Mouse (Mus musculus): Measurements from ENCODE around the gene Mab21l1.

Mab21l1 gene

DNA sequence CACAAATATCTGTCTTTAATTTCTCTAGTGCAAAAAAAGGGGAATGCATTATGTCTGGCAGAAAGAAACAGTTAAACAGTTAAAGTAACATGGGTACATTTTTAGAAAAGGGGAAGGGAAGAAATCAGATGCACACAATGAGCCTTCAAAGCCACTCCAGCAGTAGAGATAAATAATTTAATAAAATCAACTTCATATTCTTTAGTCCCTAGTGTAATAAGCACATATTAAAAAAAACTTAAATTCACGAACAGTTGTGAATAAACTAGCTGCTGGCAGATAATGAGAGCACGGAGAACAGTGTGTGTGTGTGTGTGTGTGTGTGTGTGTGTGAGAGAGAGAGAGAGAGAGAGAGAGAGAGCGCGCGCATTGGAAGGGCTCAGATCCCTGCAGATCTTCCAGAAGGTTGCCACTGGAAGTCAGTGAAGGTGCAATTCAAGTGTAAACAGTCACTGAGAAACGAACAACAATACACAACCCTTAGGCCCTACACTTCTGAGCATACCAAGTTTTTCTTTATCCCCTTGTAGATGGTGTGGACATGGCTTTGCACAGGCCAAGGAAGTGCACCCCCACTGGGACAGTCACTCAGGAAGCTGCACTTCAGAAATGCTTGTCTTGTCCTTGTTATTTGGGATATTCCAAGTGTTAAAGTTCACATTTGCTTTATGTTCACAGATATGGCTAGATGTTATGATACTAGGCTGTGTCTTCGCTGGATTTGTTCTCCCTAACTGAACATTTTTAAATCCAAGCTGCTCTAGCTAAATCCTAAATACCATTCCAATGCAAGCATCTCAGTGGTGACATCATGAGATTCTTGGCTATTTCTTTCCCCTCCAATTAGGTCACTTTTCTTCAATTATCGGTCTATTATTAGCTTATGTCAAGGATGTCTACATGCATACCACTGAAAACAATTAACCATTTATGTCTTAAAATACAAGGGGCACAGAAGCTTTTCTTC, 3.3 kb upstream of the Mab21l1 start:
- in situ Hi-C loops (cut with MboI; ENCODE audit: unreplicated experiment in 2 of 2), result no loop called here

GRCm38 (mm10) chr3:55780120-55781070, 1.9 kb upstream of the Mab21l1 start:
- in situ Hi-C loops (cut with MboI; ENCODE audit: unreplicated experiment in 2 of 2), result no loop called here

DNA sequence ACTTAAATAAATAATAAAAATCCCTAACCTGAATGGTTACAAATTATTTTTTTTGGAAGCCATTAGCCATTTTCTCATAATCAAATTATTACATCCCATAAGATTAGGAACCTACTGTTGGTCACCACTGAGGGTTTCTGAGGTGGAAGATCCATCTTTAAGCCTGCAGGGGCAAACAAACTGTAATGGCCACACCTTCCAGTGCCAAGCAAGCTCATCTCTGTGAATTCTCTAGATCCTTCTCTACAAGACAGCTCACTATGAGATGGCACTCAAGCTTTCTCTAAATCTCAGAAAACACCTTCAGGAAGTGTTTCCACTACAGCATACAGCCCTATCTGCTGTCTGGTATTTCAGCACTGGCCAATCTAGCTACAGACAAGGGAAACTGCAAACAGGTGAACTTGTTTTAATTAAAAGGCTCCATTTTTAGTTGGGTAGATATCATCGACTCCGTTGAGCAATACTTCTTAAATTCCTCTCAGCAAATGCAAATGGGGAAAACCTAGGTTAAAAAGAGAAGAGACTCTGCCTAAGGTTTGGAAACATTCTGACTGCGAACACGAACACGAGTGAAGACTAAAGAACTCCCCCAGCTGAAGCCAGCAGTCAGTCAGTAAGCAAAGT, 768 bp upstream of the Mab21l1 start:
- in situ Hi-C loops (cut with MboI; ENCODE audit: unreplicated experiment in 2 of 2), result no loop called here

- in situ Hi-C loops (cut with MboI; ENCODE audit: unreplicated experiment in 2 of 2), result no loop called here
Observed at GRCm38 (mm10) chr3:55782771-55783170, 461 bp downstream of the Mab21l1 start.

DNA sequence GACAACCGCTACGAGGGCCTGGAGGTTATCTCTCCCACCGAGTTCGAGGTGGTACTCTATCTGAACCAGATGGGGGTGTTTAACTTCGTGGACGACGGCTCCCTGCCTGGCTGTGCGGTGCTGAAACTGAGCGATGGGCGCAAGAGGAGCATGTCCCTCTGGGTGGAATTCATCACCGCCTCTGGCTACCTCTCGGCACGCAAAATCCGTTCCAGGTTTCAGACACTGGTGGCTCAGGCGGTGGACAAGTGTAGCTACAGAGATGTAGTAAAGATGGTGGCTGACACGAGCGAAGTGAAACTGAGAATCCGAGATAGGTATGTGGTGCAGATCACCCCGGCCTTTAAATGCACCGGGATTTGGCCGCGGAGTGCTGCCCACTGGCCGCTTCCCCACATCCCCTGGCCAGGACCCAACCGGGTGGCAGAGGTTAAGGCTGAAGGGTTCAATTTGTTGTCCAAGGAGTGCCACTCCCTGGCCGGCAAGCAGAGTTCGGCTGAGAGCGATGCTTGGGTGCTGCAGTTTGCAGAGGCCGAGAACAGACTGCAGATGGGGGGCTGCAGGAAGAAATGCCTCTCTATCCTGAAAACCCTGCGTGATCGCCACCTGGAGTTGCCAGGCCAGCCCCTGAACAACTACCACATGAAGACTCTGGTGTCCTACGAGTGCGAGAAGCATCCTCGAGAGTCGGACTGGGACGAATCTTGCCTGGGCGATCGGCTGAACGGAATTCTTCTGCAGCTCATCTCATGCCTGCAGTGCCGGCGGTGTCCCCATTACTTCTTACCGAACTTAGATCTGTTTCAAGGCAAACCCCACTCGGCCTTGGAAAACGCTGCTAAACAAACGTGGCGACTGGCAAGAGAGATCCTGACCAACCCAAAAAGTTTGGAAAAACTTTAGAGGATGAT, 1.1 kb downstream of the Mab21l1 start:
- in situ Hi-C loops (cut with MboI; ENCODE audit: unreplicated experiment in 2 of 2), result no loop called here

GRCm38 (mm10) chr3:55784101-55784500, 1.8 kb downstream of the Mab21l1 start:
- in situ Hi-C loops (cut with MboI; ENCODE audit: unreplicated experiment in 2 of 2), result no loop called here

DNA sequence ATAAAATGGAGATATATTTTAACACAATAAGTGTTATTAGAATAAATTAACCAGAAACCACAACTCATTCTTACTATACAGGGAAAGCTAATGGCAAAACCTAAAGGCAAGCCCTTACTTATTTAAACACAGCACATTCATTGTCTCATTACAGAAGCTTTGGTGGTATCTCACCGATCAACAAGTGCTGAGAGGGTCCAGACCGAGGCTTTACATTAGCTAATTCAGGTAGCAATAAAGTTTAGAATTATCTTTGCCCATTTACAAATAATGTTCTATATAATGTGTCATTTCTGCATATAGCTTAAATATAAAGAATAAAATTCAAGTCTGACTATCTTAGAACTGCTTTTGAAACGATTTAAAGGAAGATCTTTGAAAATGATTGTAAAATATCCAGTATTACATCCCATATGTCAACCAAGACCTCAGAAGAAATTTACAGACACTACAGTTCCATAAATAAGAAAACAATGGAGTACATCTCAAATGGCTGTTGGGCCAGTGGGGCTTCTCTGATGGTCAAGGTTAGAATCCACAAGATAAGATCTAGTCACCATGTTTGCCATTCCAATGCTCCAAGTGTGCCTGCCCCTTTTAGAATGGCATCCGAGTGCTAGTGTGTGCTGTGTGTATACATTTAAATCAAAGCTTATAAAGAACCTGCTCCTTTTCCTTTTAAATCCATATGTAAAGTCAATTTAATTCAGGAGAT, 3.1 kb downstream of the Mab21l1 start:
- in situ Hi-C loops (cut with MboI; ENCODE audit: unreplicated experiment in 2 of 2), result no loop called here

- in situ Hi-C loops (cut with MboI; ENCODE audit: unreplicated experiment in 2 of 2), result no loop called here
Observed at GRCm38 (mm10) chr3:55785981-55786725, 3.8 kb downstream of the Mab21l1 start.

GRCm38 (mm10) chr3:55786835-55787486, 4.7 kb downstream of the Mab21l1 start:
- in situ Hi-C loops (cut with MboI; ENCODE audit: unreplicated experiment in 2 of 2), result no loop called here

DNA sequence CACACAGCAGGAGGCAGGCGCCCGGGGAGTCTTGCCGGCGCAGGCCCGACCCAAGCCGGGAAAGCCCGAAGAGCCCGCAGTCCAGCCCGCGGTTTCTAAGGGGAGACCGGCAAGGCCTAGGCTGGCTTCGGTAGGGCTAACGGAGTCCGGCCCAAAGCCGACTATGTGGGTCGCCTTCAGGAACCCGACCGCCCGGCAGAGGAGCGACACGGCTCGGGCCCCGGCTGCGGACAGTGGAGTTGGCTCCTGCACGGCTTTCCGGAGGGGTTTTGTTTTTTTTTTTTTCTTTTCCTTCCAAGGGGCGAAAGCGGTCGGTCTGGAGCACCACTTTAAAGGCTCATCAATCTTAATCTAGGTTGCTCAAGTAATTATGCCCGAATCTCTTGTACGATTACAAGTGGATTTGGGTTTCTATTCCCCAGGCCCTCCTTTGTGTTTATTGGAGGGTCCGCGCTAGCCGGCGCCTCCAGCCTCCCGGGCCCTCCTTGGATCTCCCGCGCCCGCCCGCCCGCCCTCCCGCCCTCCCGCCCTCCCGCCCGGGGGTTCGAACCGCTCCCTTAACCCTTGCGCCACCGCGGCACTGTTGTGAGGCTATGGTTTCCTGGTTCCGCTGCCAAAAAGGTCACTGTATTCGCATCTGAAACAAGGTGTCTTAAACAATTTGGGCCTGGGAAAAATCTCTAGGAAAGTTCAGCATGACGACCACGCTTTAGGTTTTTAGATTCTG, 5.3 kb downstream of the Mab21l1 start:
- in situ Hi-C loops (cut with MboI; ENCODE audit: unreplicated experiment in 2 of 2), result no loop called here

DNA sequence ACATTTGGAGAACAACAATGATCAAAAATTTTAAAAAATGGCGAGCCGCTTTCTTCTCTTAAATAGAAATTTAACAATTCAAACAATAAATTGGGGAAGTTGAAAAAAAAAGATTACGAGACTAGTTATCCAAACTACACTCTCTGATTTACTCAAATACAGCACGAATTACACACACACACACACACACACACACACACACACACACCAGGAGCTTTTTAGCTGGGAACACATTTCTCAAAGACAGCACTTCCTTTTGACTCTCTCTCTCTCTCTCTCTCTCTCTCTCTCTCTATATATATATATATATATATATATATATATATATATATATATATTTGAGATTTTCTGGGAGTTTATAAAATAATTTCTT, 5.9 kb downstream of the Mab21l1 start:
- in situ Hi-C loops (cut with MboI; ENCODE audit: unreplicated experiment in 2 of 2), result no loop called here

DNA sequence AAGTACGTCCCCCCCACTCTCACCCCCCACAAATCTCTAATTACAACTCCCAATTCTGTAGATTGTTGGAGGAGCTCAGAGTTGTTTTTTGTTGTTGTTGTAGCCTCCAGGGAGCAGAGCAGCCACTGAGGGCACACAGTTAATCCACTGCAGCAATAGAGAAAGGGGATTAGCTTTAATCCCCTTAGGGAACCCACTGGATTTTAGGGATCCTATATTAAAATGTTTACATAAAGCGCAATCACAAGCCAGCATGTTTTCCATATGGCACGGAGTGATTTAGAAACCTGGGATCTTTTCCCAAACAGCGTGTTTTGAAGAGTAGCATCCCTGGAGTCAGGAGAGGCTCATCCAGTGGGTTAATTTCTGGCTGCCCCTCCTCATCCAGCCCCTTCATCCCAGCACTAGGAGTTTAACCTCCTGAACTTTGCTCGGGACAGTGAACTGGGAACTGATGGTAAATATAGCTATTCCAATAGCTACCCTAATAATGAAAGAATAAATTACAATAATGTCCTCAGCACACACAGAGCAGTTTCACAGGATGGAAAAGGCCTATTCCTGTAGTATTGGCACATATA, 6.4 kb downstream of the Mab21l1 start:
- in situ Hi-C loops (cut with MboI; ENCODE audit: unreplicated experiment in 2 of 2), result no loop called here

- in situ Hi-C loops (cut with MboI; ENCODE audit: unreplicated experiment in 2 of 2), result no loop called here
Observed at GRCm38 (mm10) chr3:55789856-55790255, 7.5 kb downstream of the Mab21l1 start.

DNA sequence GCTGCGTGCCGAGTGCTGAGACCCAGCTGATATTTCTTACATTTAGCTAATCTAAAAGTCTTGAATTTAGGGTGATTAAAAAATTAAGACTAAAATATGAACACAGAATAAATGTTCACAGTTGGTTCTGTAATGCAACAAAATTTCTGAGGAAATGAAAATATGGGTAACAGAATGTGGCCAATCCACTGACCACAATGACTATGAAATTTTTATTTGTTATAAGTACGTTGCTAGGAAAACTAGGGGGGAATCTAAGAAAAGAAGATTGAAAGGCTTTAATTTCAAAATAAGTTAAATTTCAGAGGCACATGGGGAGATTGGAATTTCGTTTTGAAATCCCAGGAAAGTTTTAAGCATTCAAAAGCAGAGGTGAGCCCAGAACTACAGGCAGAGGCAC, 8.3 kb downstream of the Mab21l1 start:
- in situ Hi-C loops (cut with MboI; ENCODE audit: unreplicated experiment in 2 of 2), result no loop called here

- in situ Hi-C loops (cut with MboI; ENCODE audit: unreplicated experiment in 2 of 2), result no loop called here
Observed at GRCm38 (mm10) chr3:55792251-55792650, 9.9 kb downstream of the Mab21l1 start.

- in situ Hi-C loops (cut with MboI; ENCODE audit: unreplicated experiment in 2 of 2), result no loop called here
Observed at GRCm38 (mm10) chr3:55793842-55794575, 11.7 kb downstream of the Mab21l1 start.

Data from v-Abl transformed pro-B cells (cell line).